Mouse (Mus musculus): ENCODE results near the gene Vsx2.

Gene Vsx2

DNA sequence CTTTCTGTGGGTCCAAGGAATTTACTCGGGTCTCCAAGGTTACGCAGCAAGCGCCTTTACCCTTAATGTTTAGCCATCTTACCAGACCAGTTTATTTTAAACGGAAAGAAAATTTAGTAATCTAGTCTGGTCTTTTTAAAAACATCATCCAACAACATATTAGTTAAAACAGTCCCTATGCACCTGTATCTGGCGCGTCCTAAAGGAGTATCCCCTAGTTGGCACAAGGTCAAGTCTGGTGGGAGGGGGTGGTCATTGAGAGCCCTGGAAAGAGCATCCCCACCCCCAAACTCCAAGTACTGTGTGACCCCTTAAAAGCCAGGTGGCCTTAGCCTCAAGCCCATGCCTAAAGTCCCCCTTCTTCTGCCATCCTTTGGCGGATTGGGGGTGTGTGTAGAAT is 3.5 kb downstream of the Vsx2 start:
- DNase-seq, result no peak

GRCm38 (mm10) chr12:84577768-84578439 is 8.3 kb downstream of the Vsx2 start:
- DNase-seq, result no peak

- DNase-seq, result no peak
Measured at GRCm38 (mm10) chr12:84578440-84578770, 8.8 kb downstream of the Vsx2 start.

DNA sequence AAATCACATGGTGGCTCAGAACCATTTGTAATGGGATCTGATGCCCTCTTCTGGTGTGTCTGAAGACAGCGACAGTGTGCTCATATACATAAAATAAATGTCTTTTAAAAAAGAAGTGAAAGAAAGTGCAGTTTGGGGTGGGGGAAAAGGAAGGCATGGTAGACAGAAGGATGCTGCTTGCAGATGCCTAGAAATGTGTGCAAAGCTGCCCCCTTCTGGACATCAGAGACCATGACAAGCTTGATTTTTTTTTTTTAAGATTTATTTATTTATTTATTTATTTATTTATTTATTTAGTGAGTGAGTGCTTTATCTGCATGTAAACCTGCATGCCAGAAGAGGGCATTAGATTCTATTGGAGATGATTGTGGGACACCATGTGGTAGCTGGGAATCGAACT is 11.7 kb downstream of the Vsx2 start:
- no peak for DNase-seq

GRCm38 (mm10) chr12:84589825-84590761 is 20.5 kb downstream of the Vsx2 start:
- DNase-seq, result peak; percentile 90

GRCm38 (mm10) chr12:84598324-84598723 is 28.8 kb downstream of the Vsx2 start:
- no peak for DNase-seq

GRCm38 (mm10) chr12:84604001-84604400 is 34.4 kb downstream of the Vsx2 start:
- DNase-seq, result no peak

DNA sequence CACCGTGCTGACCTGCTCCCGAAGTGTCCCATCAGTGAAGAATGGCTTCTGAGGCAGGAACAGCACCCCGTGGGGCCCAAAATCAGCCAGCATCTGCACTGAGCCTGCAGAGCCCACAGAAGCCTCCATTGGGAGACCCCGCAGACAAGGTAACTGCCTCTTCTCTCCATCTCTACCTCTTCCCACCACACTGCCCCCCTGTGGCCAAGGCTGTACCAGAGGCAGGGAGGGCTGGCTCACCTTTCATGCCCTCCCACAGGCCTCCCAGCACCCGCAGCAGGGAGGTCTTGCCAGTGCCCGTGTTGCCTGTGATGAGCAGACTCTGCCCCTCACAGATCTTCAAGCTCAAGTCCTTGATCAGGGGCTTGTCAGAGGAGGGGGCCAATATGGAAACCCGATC is 36.3 kb downstream of the Vsx2 start:
- DNase-seq, result no peak

- DNase-seq, result no peak
Measured at GRCm38 (mm10) chr12:84611718-84612117, 42.2 kb downstream of the Vsx2 start.

GRCm38 (mm10) chr12:84612518-84612917 is 43.0 kb downstream of the Vsx2 start:
- DNase-seq, result no peak

DNA sequence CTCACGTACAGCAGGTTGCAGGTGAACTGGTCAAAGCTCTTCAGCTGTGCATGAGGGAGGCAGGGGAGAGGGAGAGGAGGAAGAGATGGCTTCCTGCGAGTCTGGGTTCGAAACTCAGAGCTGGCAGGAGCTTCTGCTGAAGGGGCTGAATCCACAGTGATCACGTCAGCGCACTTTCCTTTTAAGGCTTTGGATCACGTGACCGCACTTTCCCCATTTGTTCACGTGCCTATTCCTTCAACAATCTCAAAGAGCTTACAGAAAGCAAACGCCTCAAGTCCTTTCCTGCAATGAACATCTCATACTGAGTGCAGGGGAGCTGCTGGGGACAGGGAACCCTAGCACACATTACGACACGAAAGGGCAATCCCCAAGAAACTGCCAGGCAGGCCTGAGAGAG is 44.4 kb downstream of the Vsx2 start:
- DNase-seq, result no peak

GRCm38 (mm10) chr12:84614524-84614923 is 45.0 kb downstream of the Vsx2 start:
- DNase-seq, result peak; percentile 47

DNA sequence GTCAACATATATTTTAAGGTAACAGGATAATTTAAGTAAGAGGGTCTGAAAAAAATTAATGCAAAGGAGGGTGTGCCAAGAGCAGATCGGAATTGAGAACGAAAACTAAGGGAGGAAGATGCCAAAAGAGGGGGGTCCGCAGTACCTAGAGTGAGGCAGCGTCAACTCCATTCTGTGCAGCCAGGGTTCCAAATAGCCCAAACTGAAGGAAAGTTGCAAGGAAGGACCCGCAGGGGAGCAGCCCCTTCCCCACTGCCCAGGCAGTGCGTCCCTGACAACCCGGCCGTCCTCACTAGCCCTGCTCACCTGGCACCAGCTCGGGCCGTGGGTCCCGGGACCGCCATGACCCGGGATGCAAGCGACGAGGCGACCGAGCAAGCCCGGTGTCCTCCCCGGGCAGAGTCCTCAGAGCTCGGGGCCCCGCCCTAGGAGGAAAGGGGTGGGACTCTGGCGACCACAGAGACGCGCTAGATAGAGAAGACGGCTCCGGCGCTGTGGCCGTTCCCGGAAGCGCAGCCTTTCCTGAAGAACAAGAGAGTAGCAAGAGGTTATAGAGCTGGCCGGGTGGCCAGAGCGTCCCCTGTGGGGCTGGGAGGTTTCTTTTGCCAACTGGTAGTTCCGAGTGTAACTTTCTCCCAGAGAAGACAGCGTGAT is 47.5 kb downstream of the Vsx2 start, which contains the start of gene Abcd4:
Gene Abcd4, minus strand, starts transcription at position 437 of the 654 bp plus-strand sequence.
- peak; percentile 89 for DNase-seq

GRCm38 (mm10) chr12:84617663-84618062 is 48.1 kb downstream of the Vsx2 start:
- DNase-seq, result no peak

DNA sequence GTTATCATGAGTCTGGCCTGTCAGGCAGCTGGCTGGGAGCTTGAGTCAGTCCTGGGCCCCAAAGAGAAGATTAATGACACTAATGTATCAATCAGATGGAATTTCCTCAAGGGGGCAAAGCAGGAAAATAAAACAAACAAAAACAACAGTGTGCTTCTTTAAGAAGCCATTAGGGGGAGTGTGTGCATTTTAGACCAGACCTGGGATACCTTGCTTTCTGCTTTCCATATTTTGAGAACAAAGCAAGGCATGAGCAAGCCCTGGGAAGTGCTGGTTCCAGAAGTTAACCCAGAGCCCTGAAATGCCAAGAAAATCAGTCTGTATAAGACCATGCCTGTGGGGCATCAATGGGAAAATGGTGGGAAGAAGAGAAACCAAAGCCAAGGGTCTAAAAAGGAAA is 51.4 kb downstream of the Vsx2 start:
- no peak for DNase-seq

GRCm38 (mm10) chr12:84624601-84625000 is 55.0 kb downstream of the Vsx2 start:
- DNase-seq, result no peak

- DNase-seq, result no peak
Measured at GRCm38 (mm10) chr12:84625116-84625515, 55.6 kb downstream of the Vsx2 start.

DNA sequence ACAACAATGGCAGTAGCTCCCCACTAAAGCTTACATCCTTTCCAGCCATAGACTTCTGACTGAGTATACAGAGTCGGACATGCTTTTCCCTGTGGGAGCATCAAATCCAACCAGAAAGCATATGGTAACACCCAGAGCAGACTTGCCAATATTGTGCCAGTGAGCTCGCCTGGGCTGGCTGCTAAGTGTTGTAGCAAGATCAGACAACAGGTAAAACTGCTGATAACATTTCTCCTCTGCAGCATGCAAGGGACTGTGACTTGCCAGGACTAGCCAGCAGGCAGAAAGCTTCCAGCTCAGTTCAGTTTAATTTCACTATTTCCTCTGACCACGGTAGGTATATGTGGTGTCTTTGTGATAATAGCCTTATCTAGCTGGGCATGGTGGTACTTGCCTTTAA is 62.3 kb downstream of the Vsx2 start:
- no peak for DNase-seq

- no peak for DNase-seq
Measured at GRCm38 (mm10) chr12:84640253-84640652, 70.7 kb downstream of the Vsx2 start.

DNA sequence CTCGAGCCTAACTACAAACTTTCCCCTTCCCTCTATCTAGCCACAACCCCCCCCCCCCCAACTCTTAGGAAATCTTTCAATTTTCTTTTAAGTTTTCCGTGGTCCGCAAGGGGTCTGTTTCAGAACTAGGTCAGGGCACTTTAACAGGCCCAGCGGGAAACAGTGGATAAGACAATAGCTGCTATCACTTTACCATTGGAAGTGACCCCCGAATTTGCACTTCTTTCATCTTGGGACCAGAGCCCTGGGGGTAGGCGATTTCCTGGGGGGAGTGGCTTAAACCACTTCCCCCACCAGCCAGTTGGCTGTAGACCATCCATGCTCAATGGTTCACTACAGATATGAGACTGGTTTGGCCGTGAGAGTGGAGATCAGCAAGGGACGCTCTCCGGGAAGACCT is 71.1 kb downstream of the Vsx2 start, which contains the start of gene Vrtn:
Gene Vrtn, plus strand, starts transcription at position 366 of the 400 bp plus-strand sequence.
- DNase-seq, result no peak

Measured in right cerebral cortex, postnatal 25 days (tissue).